Mouse (Mus musculus) midbrain, postnatal 0 days (tissue): ENCODE measurements at regions not wholly inside any gene's neighbourhood (a gene's known extent, or its start where the extent isn't known, plus 50 kb on each side); places are given as distances from the start of the nearest gene placed in this dataset.

Source experiments
- ATAC-seq: fragments of 200-750 bp; cut with Nextera tagmentation; 2 replicates; pipeline ENCODE4 v1.8.0; 2017; ENCODE audit warnings: moderate number of reproducible peaks, mild to moderate bottlenecking, moderate TSS enrichment, moderate library complexity; ENCODE audit not compliant: low FRiP score
- DNase-seq: peaks from one replicate; pipeline ENCODE4 v3.0.0-alpha.2; 2015; ENCODE audit warnings: low spot score
- H3K27ac ChIP-seq: fragments of 300-500 bp; sonication (generic); 2 replicates; pipeline ENCODE4 v1.5.1; 2014; ENCODE audit warnings: low read depth, mild to moderate bottlenecking, low read length, mixed read lengths
- H3K27me3 ChIP-seq: fragments of 300-500 bp; sonication (generic); 2 replicates; pipeline ENCODE4 v1.6.1; 2014; ENCODE audit warnings: low read length, control low read depth, mixed read lengths; ENCODE audit not compliant: insufficient read depth
- H3K36me3 ChIP-seq: fragments of 300-500 bp; sonication (generic); 2 replicates; pipeline ENCODE4 v1.6.1; 2014; ENCODE audit warnings: low read length, control low read depth, mixed read lengths; ENCODE audit not compliant: insufficient read depth
- H3K4me1 ChIP-seq: fragments of 300-500 bp; sonication (generic); 2 replicates; pipeline ENCODE4 v1.6.1; 2014; ENCODE audit warnings: mild to moderate bottlenecking, control low read depth, antibody characterized with exemption, low read length, mixed read lengths; ENCODE audit not compliant: insufficient read depth
- H3K4me2 ChIP-seq: fragments of 300-500 bp; sonication (generic); 2 replicates; pipeline ENCODE4 v1.6.1; 2014; ENCODE audit warnings: low read depth, mild to moderate bottlenecking, low read length, mixed read lengths; ENCODE audit not compliant: poor library complexity, severe bottlenecking
- H3K4me3 ChIP-seq: fragments of 300-500 bp; sonication (generic); 2 replicates; pipeline ENCODE4 v1.5.1; 2014; ENCODE audit warnings: low read depth, mild to moderate bottlenecking, low read length, moderate library complexity
- H3K9ac ChIP-seq: fragments of 300-500 bp; sonication (generic); replicated peaks from 2 replicates; pipeline ENCODE4 v1.6.1; 2014; ENCODE audit warnings: mild to moderate bottlenecking, low read length, moderate library complexity, mixed read lengths; ENCODE audit not compliant: poor library complexity, severe bottlenecking
- H3K9me3 ChIP-seq: fragments of 300-500 bp; sonication (generic); 2 replicates; pipeline ENCODE4 v1.6.1; 2016; ENCODE audit warnings: low read length, control low read depth
- CTCF ChIP-seq: IDR thresholded peaks from 2 replicates; pipeline ENCODE4 v1.5.1; 2016; ENCODE audit warnings: antibody characterized with exemption, mild to moderate bottlenecking
- WGBS: fragments of 180-500 bp; shearing (Covaris S2); extraction: QIAGEN DNeasy Blood & Tissue Kit; methylation state at CpG from one replicate; pipeline ENCODE4 v1.1.7; 2014; 5-methylcytosine and 5-hydroxymethylcytosine counted together

GRCm38 (mm10) chr9:61595170-61595967 lies 223.2 kb downstream of the Tle3 start:
- no peak overlapping the region for H3K27ac ChIP-seq
- no peak overlapping the region for H3K9ac ChIP-seq
- H3K4me1 ChIP-seq, result peaks cover 5% of the 10 kb centered on the region; the same call in 1 of the 2 replicates
- H3K36me3 ChIP-seq, result no peaks in the 10 kb centered on the region
- DNase-seq (no peak), ATAC-seq (no peak)
- no peak for TF ChIP-seq CTCF
- 68% methylated on average over 9 of the region's 9 CpGs for WGBS
- H3K9me3 ChIP-seq, result no peaks in the 10 kb centered on the region
- no peak overlapping the region for H3K4me2 ChIP-seq
- H3K27me3 ChIP-seq, result no peaks in the 10 kb centered on the region
- H3K4me3 ChIP-seq, result no peak overlapping the region

GRCm38 (mm10) chr9:61593991-61594390 lies 221.8 kb downstream of the Tle3 start:
- no peak overlapping the region for H3K9ac ChIP-seq
- WGBS, result 53% methylated on average over 6 of the region's 6 CpGs
- H3K36me3 ChIP-seq, result no peaks in the 10 kb centered on the region
- DNase-seq (peak; percentile 36), ATAC-seq (no peak)
- no peak overlapping the region for H3K27ac ChIP-seq
- TF ChIP-seq CTCF, result peak; percentile 23
- H3K4me2 ChIP-seq, result no peak overlapping the region
- peaks cover 5% of the 10 kb centered on the region; the same call in 1 of the 2 replicates for H3K4me1 ChIP-seq
- no peaks in the 10 kb centered on the region for H3K27me3 ChIP-seq
- H3K9me3 ChIP-seq, result no peaks in the 10 kb centered on the region
- H3K4me3 ChIP-seq, result no peak overlapping the region

GRCm38 (mm10) chr9:61589727-61590299 lies 217.6 kb downstream of the Tle3 start:
- Histone ChIP-seq H3K9ac (no peak overlapping the region), H3K27me3 (no peaks in the 10 kb centered on the region), H3K27ac (no peak overlapping the region), H3K4me1 (peaks cover 5% of the 10 kb centered on the region; the same call in 1 of the 2 replicates), H3K4me2 (no peak overlapping the region), H3K36me3 (no peaks in the 10 kb centered on the region), H3K9me3 (no peaks in the 10 kb centered on the region), H3K4me3 (no peak overlapping the region)
- DNase-seq, result no peak
- WGBS, result 94% methylated on average over 10 of the region's 10 CpGs
- ATAC-seq, result no peak
- no peak for TF ChIP-seq CTCF

GRCm38 (mm10) chr9:61583281-61584072 lies 211.3 kb downstream of the Tle3 start:
- H3K27ac ChIP-seq, result peak overlapping the region; percentile 38; the same call in 1 of the 2 replicates
- no peaks in the 10 kb centered on the region for H3K4me1 ChIP-seq
- H3K4me2 ChIP-seq, result no peak overlapping the region
- 32% methylated on average over 21 of the region's 21 CpGs for WGBS
- no peak overlapping the region for H3K9ac ChIP-seq
- H3K27me3 ChIP-seq, result no peaks in the 10 kb centered on the region
- DNase-seq (peak; percentile 60), ATAC-seq (peak; percentile 52; the same call in 1 of the 2 replicates)
- H3K4me3 ChIP-seq, result no peak overlapping the region
- H3K36me3 ChIP-seq, result no peaks in the 10 kb centered on the region
- no peaks in the 10 kb centered on the region for H3K9me3 ChIP-seq
- no peak for TF ChIP-seq CTCF

GRCm38 (mm10) chr9:61581046-61581445 lies 208.9 kb downstream of the Tle3 start:
- no peak for DNase-seq
- no peaks in the 10 kb centered on the region for H3K27me3 ChIP-seq
- no peaks in the 10 kb centered on the region for H3K9me3 ChIP-seq
- no peak overlapping the region for H3K4me2 ChIP-seq
- H3K9ac ChIP-seq, result no peak overlapping the region
- 85% methylated on average over 6 of the region's 6 CpGs for WGBS
- H3K4me3 ChIP-seq, result no peak overlapping the region
- no peaks in the 10 kb centered on the region for H3K36me3 ChIP-seq
- TF ChIP-seq CTCF, result no peak
- H3K4me1 ChIP-seq, result no peaks in the 10 kb centered on the region
- ATAC-seq, result no peak
- no peak overlapping the region for H3K27ac ChIP-seq
